Mouse (Mus musculus) heart, adult 2 months (tissue): ENCODE measurements around the gene 4921517D22Rik.

ENCODE experiments used
- CTCF ChIP-seq: fragments of 200-600 bp; IDR thresholded peaks from 2 replicates; pipeline ENCODE4 v1.8.1; 2022; ENCODE audit warnings: antibody characterized with exemption, mild to moderate bottlenecking, moderate library complexity
- POLR2A ChIP-seq: fragments of 200-500 bp; IDR thresholded peaks from 2 replicates; pipeline ENCODE4 v1.6.1; 2011; ENCODE audit warnings: mild to moderate bottlenecking, low read depth, low read length, control low read depth; ENCODE audit not compliant: insufficient read depth

GRCm38 (mm10) chr13:59656975-59657388 lies 36.9 kb downstream of the 4921517D22Rik start:
- TF ChIP-seq CTCF: no peak
- no peak for TF ChIP-seq POLR2A
